Mouse (Mus musculus): ENCODE measurements at regions not wholly inside any gene's neighbourhood (a gene's known extent, or its start where the extent isn't known, plus 50 kb on each side); places are given as distances from the start of the nearest gene placed in this dataset.
A peak's percentile ranks its signal among the peaks of the same experiment; 100 is the strongest.

DNA sequence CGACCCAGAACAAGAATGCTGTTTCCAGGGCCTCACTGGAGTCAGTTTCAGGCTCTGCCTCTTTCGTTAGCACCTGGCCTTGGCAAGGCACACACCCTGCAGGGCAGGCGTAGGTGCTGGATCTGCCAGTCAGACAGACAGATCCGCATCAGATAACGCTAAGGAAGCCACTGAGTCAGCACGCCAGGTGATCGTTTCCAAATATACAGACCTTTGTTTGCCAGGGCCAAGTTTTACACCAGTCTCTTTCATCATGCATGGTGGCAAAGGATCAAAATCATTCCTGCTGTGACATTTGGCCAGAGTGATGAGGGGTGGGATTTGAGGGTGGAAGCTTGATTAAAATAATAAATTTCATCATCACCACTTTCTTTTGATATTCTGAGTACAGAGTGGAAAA, 411.0 kb downstream of the Ofcc1 start:
- no peak for DNase-seq (ENCODE audit: low spot score in 2 of 2)

DNA sequence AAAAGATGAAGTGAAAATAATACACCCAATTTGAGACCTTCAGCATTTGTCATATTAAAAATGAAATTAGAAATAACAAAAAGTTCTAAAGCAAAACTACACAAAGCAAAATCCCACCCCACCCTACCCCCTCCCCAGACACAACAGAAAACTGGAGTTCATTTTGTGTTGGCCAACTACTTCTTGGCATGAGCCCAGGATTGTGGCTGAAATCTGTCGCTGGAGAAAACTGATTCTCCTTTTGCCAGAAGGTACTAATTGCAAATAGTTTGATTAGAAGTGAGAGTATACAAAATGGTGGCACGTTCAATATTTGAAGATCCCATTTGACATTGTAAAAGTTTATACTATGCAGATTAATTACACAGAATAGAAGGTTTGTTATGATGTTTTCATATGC, 426.0 kb downstream of the Ofcc1 start:
- no peak for DNase-seq (ENCODE audit: low spot score in 2 of 2)

DNA sequence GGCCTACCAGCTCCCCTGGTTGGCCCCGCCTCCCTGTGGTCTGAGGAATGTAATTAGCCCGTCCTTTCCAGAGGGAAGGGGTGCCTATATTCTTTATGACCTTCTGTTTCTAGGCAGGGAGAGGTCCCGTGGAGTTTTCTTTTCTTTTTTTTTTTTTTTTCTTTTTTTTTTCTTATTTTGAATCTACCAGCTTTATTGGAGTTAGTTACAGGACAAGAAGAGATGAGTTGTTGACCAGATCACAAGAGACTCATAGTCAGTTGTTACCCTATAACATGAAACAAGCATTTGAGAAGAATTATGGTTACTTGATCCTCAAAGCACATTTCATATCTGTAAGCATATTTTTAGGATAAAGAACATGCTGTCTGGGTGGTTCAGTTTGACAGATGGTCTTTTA, 429.8 kb downstream of the Ofcc1 start:
- no peak for DNase-seq (ENCODE audit: low spot score in 2 of 2)

GRCm38 (mm10) chr13:39928573-39928972, 432.7 kb downstream of the Ofcc1 start:
- DNase-seq (ENCODE audit: low spot score in 2 of 2), result no peak

DNA sequence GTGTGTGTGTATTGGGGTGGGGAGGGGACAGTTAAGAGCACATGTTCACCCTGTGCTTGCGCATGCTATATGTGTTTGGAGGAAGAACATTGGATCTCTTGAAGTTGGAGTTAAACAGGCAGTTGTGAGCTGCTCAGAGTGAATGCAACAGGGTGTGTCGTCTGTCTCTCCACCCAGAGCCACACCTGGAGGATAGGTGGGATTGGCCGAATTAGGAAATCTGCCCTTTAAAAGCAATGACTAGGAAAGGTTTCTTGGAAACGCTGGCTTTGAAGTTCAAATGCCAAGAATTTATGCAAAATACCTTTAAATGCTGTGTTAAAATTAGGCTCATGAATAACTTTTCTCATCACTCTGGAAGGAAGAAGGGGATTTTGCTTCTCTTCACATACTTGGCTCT, 436.9 kb downstream of the Ofcc1 start:
- no peak for DNase-seq (ENCODE audit: low spot score in 2 of 2)

DNA sequence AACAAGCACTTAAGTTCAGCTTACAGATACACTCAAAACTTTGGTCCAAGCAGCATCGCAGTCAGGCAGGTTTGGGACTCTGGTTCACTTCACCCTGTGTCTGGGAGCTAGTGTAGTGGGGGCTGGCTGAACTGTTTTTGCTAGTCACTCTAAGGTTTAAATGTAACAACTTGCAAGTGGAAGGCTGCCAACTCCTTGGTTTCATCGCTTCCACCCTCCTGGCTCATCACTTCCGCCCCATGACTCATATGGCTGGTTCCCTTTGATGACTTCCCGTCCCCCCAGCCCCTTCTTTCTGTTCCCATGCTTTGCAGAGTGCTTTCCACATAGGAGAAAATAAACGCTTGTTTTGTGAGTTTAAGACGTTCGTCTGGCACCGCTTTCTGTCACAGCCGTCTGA, 438.1 kb downstream of the Ofcc1 start:
- peak in 1 of 2 experiments; percentile 24 for DNase-seq (ENCODE audit: low spot score in 2 of 2)

DNA sequence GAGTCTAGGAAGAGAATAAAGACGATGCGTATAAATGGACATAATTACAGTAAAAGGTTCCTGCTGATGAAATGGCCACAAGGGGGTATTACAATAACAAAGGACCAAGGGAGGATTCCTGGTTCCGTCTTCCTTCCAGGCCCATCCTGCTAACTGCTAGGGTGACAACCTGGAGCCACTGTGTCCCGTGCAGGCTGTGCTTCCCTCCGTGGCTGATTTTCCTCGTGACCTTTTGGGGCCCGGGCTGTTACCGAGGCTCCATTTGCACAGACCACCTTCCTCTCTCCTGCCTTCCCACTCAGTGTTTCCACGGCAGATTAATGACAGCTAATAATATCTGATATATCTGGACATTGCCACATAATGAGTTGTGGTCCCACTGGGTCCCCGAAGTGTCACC, 453.5 kb downstream of the Ofcc1 start:
- no peak for DNase-seq (ENCODE audit: low spot score in 2 of 2)

GRCm38 (mm10) chr13:39904264-39904663, 457.0 kb downstream of the Ofcc1 start:
- DNase-seq (ENCODE audit: low spot score in 2 of 2), result no peak

DNA sequence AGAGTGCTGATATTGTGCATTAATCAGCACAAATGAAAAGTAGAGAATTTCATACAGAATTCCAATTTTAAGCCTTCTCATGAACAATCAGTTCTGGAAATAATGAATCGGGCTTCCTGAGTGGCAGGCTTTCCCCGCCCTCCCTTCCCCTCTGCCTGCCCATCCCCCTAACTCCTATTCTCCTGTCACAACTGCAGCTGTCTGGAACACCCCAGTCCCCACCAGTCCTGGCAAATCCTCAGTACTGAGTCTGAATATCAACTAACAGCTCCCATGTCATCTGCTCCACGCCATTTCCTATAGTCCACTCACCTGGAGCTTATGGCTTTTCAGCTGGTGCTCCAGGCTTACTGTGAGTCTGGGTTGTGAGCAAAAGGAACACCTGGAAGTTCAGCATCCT, 457.9 kb downstream of the Ofcc1 start:
- no peak for DNase-seq (ENCODE audit: low spot score in 2 of 2)

DNA sequence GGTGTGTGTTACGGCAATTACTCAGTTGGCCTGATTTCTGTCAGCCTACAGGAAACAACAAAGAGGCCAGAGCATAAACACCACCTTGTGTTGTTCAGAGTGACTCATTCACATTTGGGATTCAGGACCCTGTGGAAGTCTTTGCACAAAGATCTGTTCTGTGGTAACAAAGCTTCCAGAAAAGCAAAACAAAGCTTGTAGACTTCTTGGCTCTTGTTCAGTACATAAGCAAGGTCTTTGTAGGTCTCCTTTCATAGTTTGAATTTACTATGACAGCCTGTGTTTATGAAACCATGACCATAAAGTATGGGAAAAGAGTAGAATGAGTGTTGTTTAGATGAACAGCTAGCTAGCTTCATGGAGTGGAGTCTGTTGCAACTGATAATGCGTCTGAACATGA, 461.9 kb downstream of the Ofcc1 start:
- no peak for DNase-seq (ENCODE audit: low spot score in 2 of 2)

- DNase-seq (ENCODE audit: low spot score in 2 of 2), result no peak
Measured at GRCm38 (mm10) chr13:39898412-39898979, 462.8 kb downstream of the Ofcc1 start.

DNA sequence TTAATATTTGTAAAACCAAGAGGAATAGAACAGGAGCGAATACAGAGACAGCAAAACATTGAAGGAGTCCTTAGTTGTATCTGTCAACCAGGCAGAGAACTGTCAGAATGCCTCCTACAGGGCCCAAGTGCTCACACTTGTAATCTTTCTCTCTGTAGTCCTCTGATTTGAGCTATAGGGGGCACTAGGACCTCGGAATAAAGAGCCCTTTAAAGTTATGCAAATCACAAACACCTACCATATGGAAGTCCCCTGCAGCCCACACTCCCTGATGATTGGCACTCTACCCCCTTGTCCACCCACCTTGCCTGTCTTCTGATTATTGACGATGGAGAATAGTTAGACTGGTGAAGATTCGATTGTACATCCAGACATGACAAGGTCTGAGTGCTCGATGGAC, 467.1 kb downstream of the Ofcc1 start:
- no peak for DNase-seq (ENCODE audit: low spot score in 2 of 2)

GRCm38 (mm10) chr13:39881066-39881465, 480.2 kb downstream of the Ofcc1 start:
- DNase-seq (ENCODE audit: low spot score in 2 of 2), result no peak

- no peak for DNase-seq (ENCODE audit: low spot score in 2 of 2)
Measured at GRCm38 (mm10) chr13:39880136-39880535, 481.1 kb downstream of the Ofcc1 start.

DNA sequence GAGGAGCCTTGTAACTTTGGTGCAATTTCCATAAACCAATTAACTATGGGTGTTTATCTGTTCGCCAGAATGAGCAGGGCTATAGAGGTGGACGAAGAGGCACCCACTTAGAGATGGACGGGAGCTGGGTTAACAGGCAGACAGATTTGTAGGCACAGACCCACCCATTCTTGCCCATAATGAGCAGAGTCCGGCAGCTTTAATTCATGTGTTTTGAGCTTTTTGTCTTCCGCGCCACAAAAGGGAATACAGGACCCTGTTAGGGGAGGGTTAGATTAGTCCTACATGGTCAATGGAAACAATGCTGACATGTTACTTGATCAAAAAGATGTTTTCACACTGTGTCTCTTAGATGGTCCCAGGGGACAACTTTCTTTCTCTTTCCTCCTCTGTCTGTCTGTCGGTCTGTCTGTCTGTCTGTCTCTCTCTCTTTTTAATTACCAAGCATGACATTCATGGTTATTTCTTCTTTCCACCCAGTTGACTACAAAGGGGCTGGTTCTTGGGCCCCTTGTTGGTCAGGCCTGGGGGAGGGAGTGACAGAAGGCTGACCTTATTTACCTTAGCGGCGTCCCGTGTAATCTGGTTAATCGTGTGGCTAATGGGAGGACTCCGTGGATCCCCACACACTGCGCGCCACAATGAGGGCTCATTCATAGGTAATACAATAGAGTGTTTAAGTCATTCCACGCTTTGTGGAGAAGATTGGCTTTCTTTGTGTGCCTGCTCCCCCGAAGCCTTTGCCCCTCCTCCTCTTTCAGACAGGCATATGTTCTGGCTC, 483.7 kb downstream of the Ofcc1 start:
- no peak for DNase-seq (ENCODE audit: low spot score in 2 of 2)

DNA sequence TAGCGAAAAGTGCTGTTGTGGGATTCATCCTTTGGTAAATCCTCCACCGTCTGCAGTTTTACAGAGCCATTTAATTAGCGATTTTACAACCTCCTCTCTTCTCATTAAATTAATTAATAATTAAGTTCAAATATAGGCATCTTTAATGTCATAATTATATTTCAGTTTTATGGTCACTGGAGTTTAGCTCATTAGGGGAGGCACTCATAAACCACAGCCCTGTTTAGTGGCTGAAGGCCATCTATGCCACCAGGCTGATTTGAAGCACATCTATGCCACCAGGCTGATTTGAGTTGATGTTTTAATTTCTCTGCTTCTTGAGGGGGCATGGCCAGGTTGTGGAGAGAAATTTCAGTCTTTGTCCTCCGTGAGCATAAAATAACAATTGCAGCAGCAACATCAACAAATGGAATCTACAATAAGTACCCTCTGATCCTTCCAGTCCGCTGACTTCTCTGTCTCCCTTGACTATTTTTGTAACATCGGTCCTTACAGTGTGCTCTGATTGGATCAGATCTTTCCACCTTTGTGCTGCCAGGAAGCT, 508.9 kb downstream of the Ofcc1 start:
- DNase-seq (ENCODE audit: low spot score in 2 of 2), result no peak

GRCm38 (mm10) chr13:39849391-39849790, 511.9 kb downstream of the Ofcc1 start:
- no peak for DNase-seq (ENCODE audit: low spot score in 2 of 2)

DNA sequence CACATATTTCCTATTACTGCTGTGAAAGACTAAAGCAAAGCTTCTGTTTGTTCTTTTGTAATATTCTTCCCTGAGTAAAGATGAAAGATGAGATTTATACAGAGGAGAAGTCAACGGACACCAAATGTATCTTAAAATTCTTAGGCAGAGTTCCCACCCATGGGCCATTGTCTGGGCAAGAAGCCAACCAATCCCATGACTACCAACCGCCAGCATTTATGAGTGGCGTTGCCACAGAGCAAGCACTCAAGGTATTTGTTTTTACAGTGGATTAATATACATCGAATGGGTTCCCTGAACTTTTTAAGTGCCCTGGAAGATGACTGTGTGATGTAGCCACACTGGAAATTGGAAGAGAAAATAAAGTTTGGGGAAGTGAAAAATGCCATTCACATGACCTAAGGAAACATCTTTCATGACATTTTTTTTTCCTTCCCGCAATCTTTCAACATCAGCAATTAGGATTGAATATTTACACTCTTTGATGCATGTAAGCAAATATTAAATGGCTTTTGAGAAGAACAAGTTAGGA, 525.1 kb downstream of the Ofcc1 start:
- DNase-seq (ENCODE audit: low spot score in 2 of 2), result no peak

DNA sequence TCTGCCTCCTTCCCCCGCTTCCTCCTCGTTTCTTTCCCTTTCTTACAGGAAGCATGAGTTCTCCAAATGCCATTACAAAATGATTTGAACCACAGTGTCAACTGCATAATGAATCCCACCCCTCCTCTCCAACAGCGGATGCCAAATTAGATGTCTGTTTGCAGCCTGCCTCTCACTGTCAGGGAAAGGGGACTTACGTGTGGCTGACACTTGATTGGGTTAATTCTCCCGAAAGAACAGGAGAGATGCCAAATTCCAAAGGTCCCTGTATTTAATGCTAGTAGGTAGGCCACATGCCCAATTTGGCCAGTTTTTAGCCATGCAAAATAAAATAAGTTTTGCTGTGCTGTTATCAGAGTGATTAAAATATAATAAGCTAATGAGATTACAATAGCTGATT, 525.9 kb downstream of the Ofcc1 start:
- no peak for DNase-seq (ENCODE audit: low spot score in 2 of 2)

- DNase-seq (ENCODE audit: low spot score in 2 of 2), result no peak
Measured at GRCm38 (mm10) chr13:39834521-39835245, 526.6 kb downstream of the Ofcc1 start.

GRCm38 (mm10) chr13:39823965-39824555, 537.2 kb downstream of the Ofcc1 start:
- no peak for DNase-seq (ENCODE audit: low spot score in 2 of 2)

DNA sequence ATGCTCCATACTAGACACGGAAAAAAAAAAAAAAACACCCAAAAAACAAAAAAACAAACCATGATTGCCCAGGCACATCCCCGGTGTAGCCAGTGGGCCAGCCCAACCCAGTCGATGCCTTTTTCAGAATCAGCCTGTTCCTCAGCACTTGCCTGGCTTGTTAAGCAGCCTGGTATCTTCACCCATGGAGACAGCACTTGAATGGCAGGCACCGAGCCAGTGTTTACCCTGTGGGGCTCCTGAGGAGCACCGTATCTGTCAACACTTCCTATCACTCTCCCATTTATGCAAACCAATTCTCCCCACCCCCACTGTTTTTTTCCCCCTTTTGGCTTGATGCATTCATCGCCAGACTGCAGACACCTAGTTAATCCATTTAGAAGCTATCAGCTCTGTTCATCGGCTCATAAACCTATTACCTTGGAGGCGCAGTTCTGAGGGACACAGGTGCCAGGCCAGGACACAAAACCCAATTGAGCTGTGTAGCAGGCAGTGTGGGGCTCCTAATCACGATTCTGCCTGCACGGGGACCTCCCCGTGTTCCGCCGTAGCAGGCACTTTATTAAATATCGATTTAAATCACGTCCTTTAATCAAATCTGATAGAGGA, 537.8 kb downstream of the Ofcc1 start:
- DNase-seq (ENCODE audit: low spot score in 2 of 2), result no peak

Measured in frontal cortex, postnatal 25 days (tissue).